Mouse (Mus musculus) left cerebral cortex, postnatal 25 days (tissue): ENCODE results near the gene Mfsd6. TPM values are rescaled to one million over a fixed set of nuclear protein-coding genes. Genes with fewer than 3 reads are reported as not detected.

ENCODE experiments used
- DNase-seq, 2 experiments: peaks; one replicate each; pipeline ENCODE4 v3.0.0; 2022; ENCODE audit warnings: low spot score in 2 of 2, mixed read lengths in 1 of 2
- intact Hi-C: fragments of 180-260 bp; cut with DNase I; formaldehyde crosslinking; loops from one replicate; pipeline ENCODE4 v1.15.1; 2025
- total RNA-seq, 2 experiments: library from RNA; stranded (reverse); gene quantifications; 2 replicates each; pipeline ENCODE4 v1.2.3; 2021

Mfsd6 gene
- total RNA-seq, 2 experiments from 2014 or later: 72.4 to 74.4 TPM

- intact Hi-C loops: no loop called here
- DNase-seq: no peak
Measured at GRCm38 (mm10) chr1:52653366-52653765, 73.9 kb downstream of the Mfsd6 start.

- intact Hi-C loops: no loop called here
- no peak for DNase-seq
Measured at GRCm38 (mm10) chr1:52652601-52653253, 74.5 kb downstream of the Mfsd6 start.

- DNase-seq: no peak
- intact Hi-C loops: no loop called here
Measured at GRCm38 (mm10) chr1:52650066-52650465, 77.2 kb downstream of the Mfsd6 start.

- DNase-seq: peak; percentile 80 to 86
- intact Hi-C loops: loop anchor here (1.0 to 5.0 kb wide), 3 partner anchors 100 to 384 kb away; no protein-coding TSS in a partner anchor
Measured at GRCm38 (mm10) chr1:52648153-52649027, 78.9 kb downstream of the Mfsd6 start.

- intact Hi-C loops: no loop called here
- no peak for DNase-seq
Measured at GRCm38 (mm10) chr1:52640736-52641135, 86.5 kb downstream of the Mfsd6 start.

- DNase-seq: no peak
Measured at GRCm38 (mm10) chr1:52640266-52640665, 87.0 kb downstream of the Mfsd6 start.

GRCm38 (mm10) chr1:52639090-52639489 is 88.2 kb downstream of the Mfsd6 start:
- intact Hi-C loops: loop anchor here (10.0 kb wide), 1 partner anchor 316 kb away; no protein-coding TSS in a partner anchor
- DNase-seq: no peak

More at GRCm38 (mm10) chr1:52640266-52640665, 87.0 kb downstream of the Mfsd6 start:
- intact Hi-C loops: no loop called here

- intact Hi-C loops: loop anchor here (10.0 kb wide), 1 partner anchor 317 kb away; no protein-coding TSS in a partner anchor
- no peak for DNase-seq
Measured at GRCm38 (mm10) chr1:52638101-52638500, 89.2 kb downstream of the Mfsd6 start.

GRCm38 (mm10) chr1:52635932-52636331 is 91.3 kb downstream of the Mfsd6 start:
- intact Hi-C loops: loop anchor here (10.0 kb wide), 1 partner anchor 319 kb away; no protein-coding TSS in a partner anchor

GRCm38 (mm10) chr1:52634251-52634650 is 93.0 kb downstream of the Mfsd6 start:
- intact Hi-C loops: loop anchor here (5.0 to 10.0 kb wide), 2 partner anchors 321 to 487 kb away; no protein-coding TSS in a partner anchor
- no peak for DNase-seq

More at GRCm38 (mm10) chr1:52635932-52636331, 91.3 kb downstream of the Mfsd6 start:
- DNase-seq: peak in 1 of 2 experiments; percentile 28

- DNase-seq: peak in 1 of 2 experiments; percentile 20
- intact Hi-C loops: loop anchor here (2.0 to 10.0 kb wide), 3 partner anchors 323 to 484 kb away; no protein-coding TSS in a partner anchor
Measured at GRCm38 (mm10) chr1:52631570-52631969, 95.7 kb downstream of the Mfsd6 start.

GRCm38 (mm10) chr1:52630937-52631299 is 96.3 kb downstream of the Mfsd6 start:
- peak; percentile 39 to 61 for DNase-seq
- intact Hi-C loops: loop anchor here (1.0 to 10.0 kb wide), 4 partner anchors 132 to 484 kb away; no protein-coding TSS in a partner anchor

GRCm38 (mm10) chr1:52630248-52630936 is 96.9 kb downstream of the Mfsd6 start, which contains the start of gene Nemp2:
TSS of gene Nemp2 (plus strand) at chr1:52630703.
- intact Hi-C loops: loop anchor here (1.0 to 10.0 kb wide), 4 partner anchors 131 to 483 kb away; no protein-coding TSS in a partner anchor
- peak; percentile 92 to 93 for DNase-seq

GRCm38 (mm10) chr1:52620442-52620841 is 106.8 kb downstream of the Mfsd6 start:
- DNase-seq: no peak
- intact Hi-C loops: no loop called here

- DNase-seq: no peak
- intact Hi-C loops: no loop called here
Measured at GRCm38 (mm10) chr1:52618217-52618616, 109.0 kb downstream of the Mfsd6 start.

- DNase-seq: peak in 1 of 2 experiments; percentile 22
- intact Hi-C loops: no loop called here
Measured at GRCm38 (mm10) chr1:52608486-52608885, 118.8 kb downstream of the Mfsd6 start.

GRCm38 (mm10) chr1:52607700-52608099 is 119.6 kb downstream of the Mfsd6 start:
- DNase-seq: no peak
- intact Hi-C loops: no loop called here
